Mouse (Mus musculus): ENCODE data around the gene Spop. TPM values are rescaled to one million over a fixed set of nuclear protein-coding genes. Genes with fewer than 3 reads are reported as not detected.
A peak's percentile ranks its signal among the peaks of the same experiment; 100 is the strongest.
"Not testable (repeated sequence)": the region's sequence is repeated elsewhere in the genome, so short reads cannot be mapped to it uniquely, and the experiment has no call there.

Spop gene
- polyA plus RNA-seq, 1 experiment = 71.4 TPM

- no peak for DNase-seq (ENCODE audit: low read depth)
- TF ChIP-seq CTCF (IDR thresholded peaks at IDR 0.05; ENCODE audit: borderline replicate concordance, extremely low read depth, insufficient read depth, insufficient read length) = no peak
- no peak for TF ChIP-seq POLR2A (IDR thresholded peaks at IDR 0.05; ENCODE audit: borderline replicate concordance, extremely low read depth, insufficient read depth, insufficient read length, poor library complexity, severe bottlenecking)
Measured at GRCm38 (mm10) chr11:95403382-95404340, 10.2 kb upstream of the Spop start.

DNA sequence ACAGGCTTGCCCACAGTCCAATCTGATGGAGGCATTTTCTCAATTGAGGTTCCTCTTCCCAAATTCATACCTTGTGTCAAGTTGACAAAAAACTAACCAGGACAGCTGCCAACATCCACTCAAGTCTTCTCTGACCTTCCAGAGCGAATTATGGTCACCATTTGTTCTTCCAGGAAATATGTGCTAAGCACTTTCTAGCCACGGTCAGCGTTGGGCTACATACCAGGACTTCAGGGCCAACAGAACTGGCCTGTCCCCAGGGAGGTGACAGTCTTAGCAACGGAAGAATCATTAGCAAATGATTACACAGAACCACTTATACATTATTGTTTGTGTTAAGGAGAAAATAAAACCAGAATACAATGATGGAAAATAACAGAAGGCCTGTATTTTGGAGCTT, 8.1 kb upstream of the Spop start:
- TF ChIP-seq CTCF (IDR thresholded peaks at IDR 0.05; ENCODE audit: borderline replicate concordance, extremely low read depth, insufficient read depth, insufficient read length) = no peak
- TF ChIP-seq POLR2A (IDR thresholded peaks at IDR 0.05; ENCODE audit: borderline replicate concordance, extremely low read depth, insufficient read depth, insufficient read length, poor library complexity, severe bottlenecking) = no peak
- DNase-seq (ENCODE audit: low read depth) = no peak

DNA sequence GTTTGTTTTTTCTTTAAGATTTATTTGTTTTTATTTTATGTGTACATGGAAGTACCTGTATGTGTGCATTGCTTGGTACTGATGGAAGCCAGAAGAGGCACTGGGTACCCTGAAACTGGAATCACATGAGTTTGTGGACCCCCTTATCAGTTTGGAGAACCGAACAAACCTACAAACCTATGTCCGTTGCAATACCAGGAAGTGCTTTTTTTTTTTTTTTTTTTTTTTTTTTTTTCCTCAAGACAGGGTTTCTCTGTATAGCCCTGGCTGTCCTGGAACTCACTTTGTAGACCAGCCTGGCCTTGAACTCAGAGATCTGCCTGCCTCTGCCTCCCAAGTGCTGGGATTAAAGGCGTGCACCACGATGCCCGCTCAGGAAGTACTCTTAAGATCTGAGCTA, 7.5 kb upstream of the Spop start:
- not testable (repeated sequence) for DNase-seq (ENCODE audit: low read depth)

DNA sequence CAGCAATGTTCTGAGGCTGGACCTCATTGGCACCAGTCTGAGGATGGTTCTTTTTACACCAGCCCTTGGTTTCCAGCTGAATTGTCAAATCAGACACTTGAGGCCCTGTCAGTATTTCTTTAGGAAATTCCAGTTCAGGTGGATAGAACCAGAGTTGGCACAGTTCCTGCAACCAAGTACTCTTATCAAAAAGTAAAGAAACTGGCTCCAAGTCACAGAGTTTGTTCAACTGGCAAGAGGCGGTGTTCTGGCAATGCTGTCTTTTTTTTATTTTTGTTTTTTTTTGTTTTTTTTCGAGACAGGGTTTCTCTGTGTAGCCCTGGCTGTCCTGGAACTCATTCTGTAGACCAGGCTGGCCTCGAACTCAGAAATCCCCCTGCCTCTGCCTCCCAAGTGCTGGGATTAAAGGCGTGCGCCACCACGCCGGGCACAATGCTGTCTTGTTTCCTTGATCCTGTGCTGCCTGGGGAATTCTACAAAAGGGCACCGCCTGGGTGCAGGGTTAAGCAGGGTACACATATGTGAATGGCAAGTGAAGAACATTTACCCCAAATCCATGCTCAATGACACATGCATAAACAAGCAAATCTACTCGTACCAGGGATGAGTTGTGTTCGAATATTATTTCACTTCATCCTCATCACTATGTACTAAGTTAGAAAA, 4.3 kb upstream of the Spop start:
- TF ChIP-seq POLR2A (IDR thresholded peaks at IDR 0.05; ENCODE audit: borderline replicate concordance, extremely low read depth, insufficient read depth, insufficient read length, poor library complexity, severe bottlenecking) (no peak), CTCF (IDR thresholded peaks at IDR 0.05; ENCODE audit: borderline replicate concordance, extremely low read depth, insufficient read depth, insufficient read length) (no peak)
- DNase-seq (ENCODE audit: low read depth) = no peak

DNA sequence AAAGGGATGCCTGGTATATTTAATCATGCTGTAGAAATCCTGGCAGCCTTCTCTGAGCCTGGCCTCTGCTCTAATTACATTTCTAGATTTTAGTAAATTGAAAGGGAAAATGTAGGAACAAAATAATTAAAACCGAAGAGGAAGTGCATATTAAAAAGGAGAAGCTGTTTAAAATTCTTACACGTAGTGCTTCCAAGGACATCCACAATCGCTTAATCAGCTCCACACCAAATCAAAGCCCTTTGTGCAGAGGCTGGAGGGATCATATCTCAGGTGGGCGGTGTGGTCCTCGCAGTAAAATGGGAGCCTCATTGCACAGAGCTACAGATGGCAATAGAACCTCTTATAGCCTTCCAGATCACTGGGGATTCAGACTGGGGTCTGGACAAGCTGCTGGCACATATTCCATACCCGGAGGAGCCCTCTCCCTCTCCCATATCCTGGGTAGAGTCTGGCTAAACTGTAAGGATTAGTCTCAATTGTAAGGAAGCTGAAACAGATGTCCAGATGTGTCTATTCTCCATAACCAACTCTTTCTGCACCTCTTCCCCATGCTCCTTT, 2.3 kb upstream of the Spop start:
- TF ChIP-seq CTCF (IDR thresholded peaks at IDR 0.05; ENCODE audit: borderline replicate concordance, extremely low read depth, insufficient read depth, insufficient read length) (no peak), POLR2A (IDR thresholded peaks at IDR 0.05; ENCODE audit: borderline replicate concordance, extremely low read depth, insufficient read depth, insufficient read length, poor library complexity, severe bottlenecking) (no peak)
- peak; percentile 36 for DNase-seq (ENCODE audit: low read depth)

- TF ChIP-seq POLR2A (IDR thresholded peaks at IDR 0.05; ENCODE audit: borderline replicate concordance, extremely low read depth, insufficient read depth, insufficient read length, poor library complexity, severe bottlenecking) (no peak), CTCF (IDR thresholded peaks at IDR 0.05; ENCODE audit: borderline replicate concordance, extremely low read depth, insufficient read depth, insufficient read length) (no peak)
- no peak for DNase-seq (ENCODE audit: low read depth)
Measured at GRCm38 (mm10) chr11:95412615-95413014, 1.3 kb upstream of the Spop start.

GRCm38 (mm10) chr11:95414536-95415161, 769 bp downstream of the Spop start:
- DNase-seq (ENCODE audit: low read depth) = peak; percentile 99
- TF ChIP-seq CTCF (IDR thresholded peaks at IDR 0.05; ENCODE audit: borderline replicate concordance, extremely low read depth, insufficient read depth, insufficient read length) (peak; percentile 44; the same call in 1 of the 2 replicates), POLR2A (IDR thresholded peaks at IDR 0.05; ENCODE audit: borderline replicate concordance, extremely low read depth, insufficient read depth, insufficient read length, poor library complexity, severe bottlenecking) (peak; percentile 57; the same call in 1 of the 2 replicates)

DNA sequence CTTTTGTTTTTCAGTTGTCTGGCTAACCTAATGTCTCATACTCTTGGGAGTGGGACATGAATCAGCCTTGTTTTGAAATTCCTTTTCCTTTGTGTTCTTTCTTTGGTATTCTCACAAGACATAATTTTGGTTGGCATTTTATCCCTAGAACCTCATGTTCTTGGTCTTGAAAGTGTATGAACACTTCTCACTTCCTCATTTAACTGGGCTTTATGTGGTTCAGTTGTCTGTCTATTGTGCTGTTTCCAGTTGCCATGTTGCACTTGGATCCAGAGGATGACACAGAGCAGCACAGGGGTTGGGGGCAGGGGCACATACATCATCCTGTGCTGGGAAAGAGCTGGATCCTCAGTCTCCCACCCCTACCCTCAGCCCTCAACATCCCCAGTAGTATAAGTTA, 2.1 kb downstream of the Spop start:
- TF ChIP-seq CTCF (IDR thresholded peaks at IDR 0.05; ENCODE audit: borderline replicate concordance, extremely low read depth, insufficient read depth, insufficient read length) = no peak
- no peak for TF ChIP-seq POLR2A (IDR thresholded peaks at IDR 0.05; ENCODE audit: borderline replicate concordance, extremely low read depth, insufficient read depth, insufficient read length, poor library complexity, severe bottlenecking)
- DNase-seq (ENCODE audit: low read depth) = no peak

- no peak for DNase-seq (ENCODE audit: low read depth)
- TF ChIP-seq POLR2A (IDR thresholded peaks at IDR 0.05; ENCODE audit: borderline replicate concordance, extremely low read depth, insufficient read depth, insufficient read length, poor library complexity, severe bottlenecking) = no peak
- no peak for TF ChIP-seq CTCF (IDR thresholded peaks at IDR 0.05; ENCODE audit: borderline replicate concordance, extremely low read depth, insufficient read depth, insufficient read length)
Measured at GRCm38 (mm10) chr11:95417341-95417740, 3.5 kb downstream of the Spop start.

GRCm38 (mm10) chr11:95420880-95421435, 7.1 kb downstream of the Spop start:
- no peak for DNase-seq (ENCODE audit: low read depth)
- no peak for TF ChIP-seq CTCF (IDR thresholded peaks at IDR 0.05; ENCODE audit: borderline replicate concordance, extremely low read depth, insufficient read depth, insufficient read length)
- no peak for TF ChIP-seq POLR2A (IDR thresholded peaks at IDR 0.05; ENCODE audit: borderline replicate concordance, extremely low read depth, insufficient read depth, insufficient read length, poor library complexity, severe bottlenecking)

- DNase-seq (ENCODE audit: low read depth) = no peak
- TF ChIP-seq CTCF (IDR thresholded peaks at IDR 0.05; ENCODE audit: borderline replicate concordance, extremely low read depth, insufficient read depth, insufficient read length) (peak; percentile 22; the same call in 1 of the 2 replicates), POLR2A (IDR thresholded peaks at IDR 0.05; ENCODE audit: borderline replicate concordance, extremely low read depth, insufficient read depth, insufficient read length, poor library complexity, severe bottlenecking) (no peak)
Measured at GRCm38 (mm10) chr11:95423505-95423904, 9.6 kb downstream of the Spop start.
